Mouse (Mus musculus): ENCODE measurements around the gene Znhit1.

Znhit1 gene

DNA sequence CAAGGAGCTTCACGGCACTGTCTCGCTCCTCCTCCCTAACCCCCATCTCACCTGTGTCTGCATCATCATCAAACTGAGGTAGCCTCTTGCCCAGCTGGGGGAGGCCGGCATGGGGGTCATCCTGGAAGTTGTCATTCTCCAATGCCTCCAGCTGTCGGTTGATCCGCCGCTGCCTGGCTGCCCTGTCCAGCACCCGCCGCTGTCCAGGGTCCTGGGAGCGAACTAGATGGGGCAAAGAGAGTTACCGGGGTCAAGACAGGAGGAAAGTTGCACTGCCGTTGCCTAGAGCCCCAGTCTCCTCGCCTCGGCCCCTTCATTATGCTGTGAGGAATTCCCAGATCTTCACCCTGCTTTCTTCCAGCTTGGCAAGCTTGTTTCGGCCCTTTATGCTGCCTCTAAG lies 3.0 kb downstream of the Znhit1 start:
- DNase-seq: no peak

DNA sequence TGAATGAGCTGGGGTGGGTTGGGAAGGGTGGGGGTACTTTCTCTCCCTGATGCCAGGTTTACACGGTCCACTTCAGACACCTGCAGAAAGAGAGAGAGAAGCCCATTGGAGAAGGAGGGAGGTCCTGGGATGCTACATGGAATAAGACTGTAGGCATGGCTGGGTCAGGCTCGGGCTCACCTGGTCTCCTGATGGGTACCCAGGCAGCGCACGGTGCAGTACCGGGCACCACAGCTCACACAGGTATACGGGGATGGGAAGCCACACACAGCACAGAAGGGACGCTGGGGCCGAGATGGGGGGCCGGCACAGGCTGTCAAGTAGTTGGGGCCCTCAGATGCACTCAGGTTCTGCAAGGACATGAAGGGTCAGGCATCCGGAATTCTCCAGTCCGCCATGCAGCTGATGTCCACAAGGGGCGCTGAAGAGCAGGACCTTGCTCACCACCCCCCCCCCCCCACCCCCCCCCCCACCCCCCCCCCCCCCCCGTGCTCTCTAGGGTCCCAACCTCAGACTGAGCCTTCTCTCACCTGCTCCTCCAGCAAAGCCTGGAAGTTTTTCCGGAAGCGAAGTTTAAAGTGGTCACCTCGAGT lies 5.4 kb downstream of the Znhit1 start:
- peak; percentile 59 to 69 for DNase-seq

DNA sequence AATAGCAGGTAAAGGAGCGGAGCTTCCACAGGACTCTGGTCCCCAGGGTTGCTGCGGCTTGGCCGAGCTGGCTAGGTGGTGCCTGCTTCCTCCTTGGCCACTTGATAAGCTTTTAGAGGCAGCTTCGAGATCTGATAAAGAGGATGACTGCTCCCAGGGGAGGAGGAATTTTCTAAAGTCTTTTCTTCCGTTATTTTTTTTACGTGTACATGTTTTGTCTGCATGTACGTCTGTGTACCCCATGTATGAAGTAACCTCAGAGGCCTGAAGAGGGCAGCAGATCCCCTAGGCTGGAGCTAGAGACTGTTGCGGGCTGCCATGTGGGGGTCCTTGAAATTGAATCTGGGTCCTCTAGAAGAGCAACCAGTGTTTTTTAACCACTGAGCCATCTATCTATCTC lies 6.8 kb downstream of the Znhit1 start:
- no peak for DNase-seq

DNA sequence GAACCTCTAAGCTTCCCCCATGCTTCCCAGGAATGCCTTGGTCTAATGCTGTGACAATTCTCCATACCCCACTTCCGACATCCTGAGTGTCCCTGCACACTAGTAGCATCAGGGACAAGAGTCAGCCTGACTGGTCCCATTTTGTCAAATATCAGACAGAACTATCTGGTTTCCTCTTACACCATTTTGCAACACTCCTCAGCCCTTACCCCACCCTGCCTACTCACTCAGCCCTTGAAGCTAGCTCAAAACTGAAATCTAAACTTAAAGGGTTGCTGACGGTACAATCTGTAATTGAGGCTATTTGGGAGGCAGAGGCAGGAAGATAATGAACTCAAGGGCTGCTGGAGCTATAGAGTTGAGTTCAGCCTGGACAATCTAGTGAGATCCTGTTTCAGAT lies 8.1 kb downstream of the Znhit1 start:
- DNase-seq: no peak

DNA sequence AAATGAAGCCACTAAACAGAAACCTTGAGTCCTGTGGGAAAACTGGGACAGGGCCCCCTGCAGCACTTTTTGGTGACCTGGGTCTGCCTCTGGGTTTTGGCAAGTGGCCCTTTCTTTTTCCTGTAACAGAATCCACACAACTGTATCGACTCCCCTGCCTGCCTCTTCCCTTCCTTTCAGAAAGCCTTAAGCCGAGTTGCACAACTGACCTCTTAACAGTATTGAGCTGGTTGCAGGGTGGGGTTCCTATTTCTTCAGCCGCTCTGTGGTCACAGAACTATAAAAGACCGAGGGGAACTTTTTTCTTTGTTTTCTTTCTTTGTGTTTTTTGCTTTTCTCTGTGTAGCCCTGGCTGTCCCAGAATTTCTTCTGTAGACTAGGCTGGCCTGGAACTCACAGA lies 10.1 kb downstream of the Znhit1 start:
- no peak for DNase-seq

DNA sequence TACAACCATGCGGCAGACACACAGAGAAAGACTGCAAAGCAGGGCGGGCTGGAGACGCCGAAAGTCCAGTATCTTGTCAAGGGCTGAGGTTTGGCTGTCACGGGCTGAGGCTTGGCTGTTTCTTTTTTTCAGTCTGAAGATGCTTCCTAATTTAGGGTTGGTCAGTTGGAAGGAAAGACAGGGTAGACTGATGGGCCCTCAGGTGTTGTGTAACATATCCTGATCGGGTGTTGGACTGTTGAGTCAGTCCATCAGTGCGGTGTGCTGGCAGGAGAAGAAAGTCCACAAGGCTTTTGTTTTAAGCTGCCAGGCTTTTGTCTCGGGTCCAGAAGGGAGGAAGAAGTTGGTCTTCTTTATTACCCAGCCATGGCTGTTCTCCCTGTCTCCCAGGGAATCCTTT lies 14.2 kb downstream of the Znhit1 start:
- DNase-seq: no peak

DNA sequence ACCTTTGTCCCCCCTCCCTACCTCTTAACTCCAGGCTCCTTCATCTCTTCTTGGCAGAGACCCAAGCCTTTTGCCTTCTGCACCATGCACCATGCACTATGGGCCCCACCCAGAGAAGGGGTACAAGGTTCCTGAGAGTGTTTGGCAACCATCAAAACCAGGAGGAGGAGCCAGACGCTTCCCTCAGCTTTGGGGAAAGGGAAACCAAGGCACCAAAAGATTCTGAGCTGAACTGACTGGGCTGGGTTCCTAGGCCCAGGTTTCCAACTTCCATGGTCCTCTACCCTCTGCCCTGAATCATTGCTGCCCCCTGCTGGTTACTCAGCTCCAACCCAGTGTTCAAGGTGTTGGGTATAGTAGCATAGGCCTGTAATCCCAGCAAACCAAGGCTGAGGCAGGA lies 17.1 kb downstream of the Znhit1 start:
- DNase-seq: peak in 1 of 2 experiments; percentile 51

DNA sequence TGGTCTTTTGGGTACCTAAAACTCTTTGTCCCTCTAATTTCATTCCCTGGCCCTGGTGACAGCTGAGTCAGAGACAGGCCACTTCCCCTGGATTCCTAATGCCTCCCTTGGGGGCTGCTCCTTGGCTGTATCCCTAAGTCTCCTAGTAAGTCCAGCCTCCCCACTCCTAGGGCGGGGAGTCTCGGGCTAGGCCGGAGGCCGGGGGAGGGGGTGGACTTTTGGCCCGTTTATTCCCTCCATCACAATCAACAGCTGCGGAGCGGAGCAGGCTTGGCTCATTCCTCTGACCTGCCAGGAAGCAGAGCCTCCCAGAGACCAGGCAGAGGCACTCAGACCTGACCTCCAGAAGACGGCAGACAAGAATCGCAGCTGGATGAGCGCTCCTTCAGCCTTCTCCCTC lies 20.2 kb downstream of the Znhit1 start:
- DNase-seq: no peak

DNA sequence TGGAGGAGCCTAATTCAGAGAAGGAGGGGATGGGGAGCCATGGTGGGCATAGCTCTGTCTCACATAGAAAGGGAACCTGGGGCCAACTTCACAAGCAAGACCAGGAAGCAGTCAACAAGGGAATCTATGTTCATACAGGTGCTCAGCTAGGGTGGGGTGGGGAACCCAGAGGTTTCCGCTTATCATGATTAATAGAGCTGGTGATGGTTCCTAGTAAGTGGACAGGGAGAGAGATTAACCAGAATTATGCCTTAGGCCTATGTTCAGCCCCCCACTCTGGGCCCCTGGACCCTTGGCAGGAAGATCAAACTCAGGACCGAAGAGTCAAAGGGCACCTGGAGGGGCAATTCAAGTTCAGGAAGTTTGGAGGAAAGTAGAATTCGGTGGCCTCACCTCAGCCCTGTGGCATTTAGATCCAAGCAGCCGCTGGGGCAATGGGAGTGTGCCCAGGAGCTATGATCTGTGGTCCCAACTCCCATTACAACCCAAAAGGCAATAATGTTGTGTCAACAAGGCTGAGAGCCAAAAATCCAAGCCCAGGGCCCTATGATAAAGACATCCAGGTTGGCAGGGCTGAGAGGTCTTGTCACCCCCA lies 20.9 kb downstream of the Znhit1 start:
- DNase-seq: no peak

DNA sequence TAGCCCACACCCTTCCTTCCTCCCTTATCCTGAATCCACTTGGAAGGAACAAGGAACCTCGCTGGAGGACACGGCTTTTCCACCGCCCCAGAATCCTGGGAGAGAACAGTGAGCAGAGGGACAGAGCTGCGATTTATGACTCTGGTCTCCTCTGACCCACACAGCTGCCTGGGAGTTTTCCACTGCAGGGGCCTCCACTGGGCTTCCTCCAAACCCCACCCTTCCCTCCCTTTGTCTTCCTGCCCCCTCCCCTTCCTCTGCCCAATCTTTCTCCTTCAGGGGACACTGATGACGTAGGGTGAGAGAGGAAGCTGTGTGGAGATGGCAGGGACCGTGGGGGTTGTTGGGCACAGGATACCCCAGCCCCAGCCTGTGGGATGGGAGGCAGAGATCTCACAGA lies 21.5 kb downstream of the Znhit1 start, which contains the start of gene Cldn15:
Gene Cldn15 (plus strand): TSS at position 286 of the 400 bp plus-strand sequence.
- no peak for DNase-seq

DNA sequence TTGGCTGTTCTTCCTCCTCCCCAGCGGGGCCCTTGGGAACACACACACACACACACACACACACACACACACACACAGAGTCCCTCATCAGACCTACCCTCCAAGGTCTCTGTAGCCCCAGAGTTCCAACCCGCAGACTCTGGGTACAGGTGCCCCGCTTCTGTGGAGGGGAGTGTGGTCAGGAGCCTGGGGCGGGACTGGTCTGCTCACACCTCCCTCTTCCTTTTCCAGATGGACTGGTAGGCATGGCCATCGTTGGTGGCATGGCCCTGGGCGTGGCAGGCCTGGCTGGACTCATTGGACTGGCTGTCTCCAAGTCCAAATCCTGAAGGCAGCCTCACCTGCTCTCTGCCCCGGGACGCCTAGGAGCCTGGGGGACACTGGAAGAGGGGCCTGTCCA lies 22.1 kb downstream of the Znhit1 start:
- DNase-seq: no peak

DNA sequence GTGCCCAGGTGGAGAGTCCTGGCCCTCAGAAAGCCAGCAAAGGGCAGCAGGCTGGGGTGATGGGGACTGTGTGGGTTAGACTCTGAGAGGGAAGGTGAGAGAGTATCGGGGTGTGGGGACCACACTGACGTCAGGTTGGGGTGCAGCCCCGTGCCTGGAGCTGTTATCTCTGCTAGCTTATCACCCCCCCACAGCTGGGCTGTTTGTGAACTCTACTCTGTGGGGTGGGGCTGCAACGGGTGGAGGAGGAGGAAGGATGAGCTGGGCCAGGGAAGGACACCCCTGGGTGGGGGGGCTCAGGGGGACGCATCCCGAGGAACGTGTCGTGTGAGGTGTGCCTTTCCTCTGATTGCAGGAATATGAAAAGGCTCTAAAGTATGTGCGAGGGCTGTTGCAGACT lies 22.6 kb downstream of the Znhit1 start:
- no peak for DNase-seq

DNA sequence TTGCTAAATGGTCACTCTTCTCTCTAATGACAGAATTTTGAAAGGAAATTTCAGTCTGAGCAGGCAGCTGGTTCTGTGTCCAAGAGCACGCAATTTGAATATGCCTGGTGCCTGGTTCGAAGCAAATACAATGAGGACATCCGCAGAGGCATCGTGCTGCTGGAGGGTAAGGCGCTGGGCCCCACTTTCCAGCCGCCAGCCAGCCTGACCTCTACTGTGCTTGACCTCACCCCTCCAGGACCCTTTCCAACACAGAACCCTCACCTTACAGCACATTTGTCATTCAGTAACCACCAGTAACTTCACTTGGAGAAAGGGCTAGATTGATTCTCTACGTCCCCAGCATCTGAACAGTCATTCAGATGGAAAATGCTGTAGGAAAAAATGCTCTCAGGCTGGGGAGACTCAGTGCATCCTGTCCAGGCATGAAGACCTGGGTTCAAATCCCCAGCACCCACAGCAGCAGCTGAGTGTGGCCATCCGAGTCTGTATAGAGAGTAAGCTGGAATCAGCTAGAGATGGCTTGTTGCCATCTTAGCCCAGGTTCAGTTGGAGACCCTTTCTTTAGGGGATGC lies 24.8 kb downstream of the Znhit1 start:
- no peak for DNase-seq

DNA sequence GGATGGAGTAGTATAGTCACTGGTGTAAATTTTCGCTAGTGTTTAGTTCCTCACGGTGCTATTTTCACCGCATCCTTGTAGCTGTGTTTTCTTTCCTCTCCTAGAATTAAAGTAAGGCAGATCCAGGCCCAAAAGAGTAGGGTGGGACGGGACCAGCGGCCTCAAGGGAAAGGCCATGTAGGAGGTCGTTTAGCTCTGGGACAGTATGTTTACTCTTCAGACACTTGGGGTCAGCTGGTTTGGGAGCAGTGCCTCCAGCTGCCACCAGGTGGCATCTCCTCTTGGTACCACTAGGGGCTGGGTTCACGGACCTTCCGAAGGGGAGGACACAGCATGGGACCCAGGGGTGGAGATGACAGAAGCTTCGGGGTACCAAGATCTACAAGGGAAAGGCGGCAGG lies 25.3 kb downstream of the Znhit1 start:
- DNase-seq: peak; percentile 81 to 83

DNA sequence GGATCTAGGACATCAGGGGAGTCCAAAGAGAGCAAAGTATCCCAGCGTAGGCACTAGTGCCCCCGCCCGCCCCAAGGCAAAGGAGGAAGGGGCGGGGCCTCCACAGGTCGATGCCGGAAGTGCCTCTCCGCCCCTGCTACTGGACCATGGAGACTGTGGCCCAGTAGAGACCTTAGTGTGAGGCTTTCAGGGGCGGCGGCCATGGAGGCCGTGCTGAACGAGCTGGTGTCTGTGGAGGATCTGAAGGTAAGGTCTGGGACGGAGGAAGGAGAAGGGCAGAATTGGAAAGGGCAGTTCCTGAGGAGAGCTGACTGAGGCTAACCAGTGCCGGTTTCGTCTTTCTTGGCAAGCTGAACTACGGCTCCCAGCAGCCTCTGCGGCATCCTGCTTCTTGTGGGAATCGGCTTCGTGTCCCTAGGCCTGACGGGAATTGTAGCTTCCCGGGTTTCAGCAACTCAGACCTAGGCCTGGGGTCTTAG lies 25.8 kb downstream of the Znhit1 start:
- DNase-seq: peak; percentile 86 to 93

DNA sequence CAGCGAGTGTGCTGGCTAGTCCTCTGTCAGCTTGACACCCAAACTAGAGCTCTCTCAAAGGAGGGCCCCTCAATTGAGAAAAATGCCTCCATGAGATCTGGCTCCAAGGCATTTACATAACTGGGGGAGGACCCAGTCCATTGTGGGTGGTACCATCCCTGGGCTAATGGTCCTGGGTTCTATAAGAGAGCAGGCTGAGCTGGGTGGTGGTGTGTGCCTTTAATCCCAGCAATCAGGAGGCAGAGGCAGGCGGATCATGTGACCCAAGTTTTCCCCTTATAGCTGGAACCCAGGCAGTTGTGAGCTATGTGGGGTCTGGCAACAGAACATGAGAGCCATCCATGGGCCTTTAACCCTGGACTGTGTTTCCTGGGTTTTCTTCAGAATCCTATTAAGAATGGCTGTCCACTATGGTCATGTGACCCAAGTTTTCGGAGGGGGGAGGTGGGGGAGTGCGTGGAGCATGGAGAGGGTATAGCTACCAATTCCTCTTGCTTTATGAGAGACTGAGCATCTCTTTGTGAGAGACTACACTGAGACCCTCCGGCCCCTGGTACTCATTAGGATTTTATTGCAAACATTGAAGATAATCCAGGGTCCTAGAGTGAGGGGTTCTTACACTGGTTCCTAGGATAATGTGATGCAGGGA lies 26.4 kb downstream of the Znhit1 start:
- peak in 1 of 2 experiments; percentile 26 for DNase-seq

DNA sequence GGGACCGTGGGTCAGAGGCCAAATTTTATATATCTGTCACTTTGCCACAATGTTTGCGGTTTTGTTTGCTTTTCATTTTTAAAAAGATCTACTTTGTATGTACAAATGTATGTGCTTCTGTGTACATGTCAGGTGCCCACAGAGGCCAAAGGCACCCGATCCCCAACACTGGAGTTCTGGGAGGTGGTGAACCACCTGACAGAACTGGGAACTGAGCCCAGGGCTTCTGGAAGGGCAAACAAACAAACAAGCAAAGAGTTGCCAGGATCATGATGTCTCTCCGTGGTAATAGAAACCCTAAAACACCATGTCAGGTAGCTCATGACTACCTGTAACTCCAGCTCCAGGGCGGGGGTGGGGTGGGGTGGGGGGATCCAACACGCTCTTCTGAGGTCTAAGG lies 27.8 kb downstream of the Znhit1 start:
- DNase-seq: no peak

DNA sequence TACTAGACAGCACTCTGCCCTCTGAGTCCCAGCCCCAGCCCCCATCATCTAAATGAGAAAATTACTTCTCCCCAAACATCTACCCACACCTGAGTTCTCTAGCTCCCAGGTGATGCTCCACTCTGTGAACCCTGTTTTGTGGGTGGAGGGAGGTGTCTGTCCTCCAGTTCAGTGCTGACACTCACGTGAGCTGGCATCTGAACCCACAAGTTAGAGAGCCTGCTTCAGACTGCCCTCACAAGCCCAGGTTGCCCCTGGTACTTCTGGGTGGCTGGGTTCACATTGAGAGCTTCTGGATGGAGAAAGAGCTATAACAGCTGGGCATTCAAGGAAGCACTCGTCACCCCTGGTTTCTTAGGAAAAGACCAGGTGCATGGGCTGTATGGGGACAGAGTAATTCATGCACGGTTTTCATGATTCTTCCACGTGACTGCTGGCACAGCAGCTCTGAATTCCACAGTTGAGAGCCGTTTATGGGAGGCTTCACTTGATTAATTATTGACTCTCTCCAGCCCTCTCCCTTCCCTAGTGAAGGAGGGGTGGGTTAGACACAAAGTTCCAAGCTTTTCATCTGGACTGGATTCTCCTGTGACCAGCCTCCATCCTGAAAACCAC lies 28.7 kb downstream of the Znhit1 start:
- DNase-seq: no peak

DNA sequence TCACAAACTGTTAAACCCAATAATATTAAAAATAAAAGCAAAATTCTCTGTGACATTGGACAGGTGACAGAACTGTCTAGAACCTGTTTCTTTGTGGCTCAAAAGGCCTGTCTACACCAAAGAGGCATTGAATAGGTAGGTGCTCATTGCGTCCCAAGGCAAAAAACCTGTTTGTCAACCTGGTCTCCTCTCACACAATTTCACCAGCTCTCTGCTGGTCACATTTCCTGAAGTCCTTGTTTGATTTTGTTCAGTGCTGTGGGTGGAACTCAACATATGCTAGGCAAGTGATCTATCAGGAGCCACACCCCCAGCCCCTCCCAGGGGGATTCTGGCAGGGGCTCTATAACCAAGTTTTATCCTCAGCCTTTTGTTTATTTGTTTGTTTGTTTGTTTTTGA lies 30.6 kb downstream of the Znhit1 start:
- no peak for DNase-seq

DNA sequence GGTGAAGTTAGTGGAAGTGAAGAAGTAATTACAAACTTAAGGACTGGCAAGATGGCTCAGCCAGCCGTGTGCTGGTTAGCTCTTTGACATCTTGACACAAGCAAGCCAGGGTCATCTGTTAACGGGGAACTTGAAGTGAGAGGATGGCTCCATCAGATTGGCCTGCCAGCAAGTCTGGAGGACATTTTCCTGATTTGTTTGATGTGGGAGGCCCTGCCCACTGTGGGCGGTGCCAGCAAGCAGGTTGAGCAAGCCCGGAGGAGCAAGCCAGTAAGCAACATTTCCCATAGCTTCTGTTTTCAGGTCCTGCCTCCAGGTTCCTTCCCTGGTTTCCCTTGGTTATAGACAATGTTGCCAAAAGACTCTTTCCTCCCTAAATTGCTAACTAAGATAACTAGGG lies 32.2 kb downstream of the Znhit1 start:
- DNase-seq: no peak

DNA sequence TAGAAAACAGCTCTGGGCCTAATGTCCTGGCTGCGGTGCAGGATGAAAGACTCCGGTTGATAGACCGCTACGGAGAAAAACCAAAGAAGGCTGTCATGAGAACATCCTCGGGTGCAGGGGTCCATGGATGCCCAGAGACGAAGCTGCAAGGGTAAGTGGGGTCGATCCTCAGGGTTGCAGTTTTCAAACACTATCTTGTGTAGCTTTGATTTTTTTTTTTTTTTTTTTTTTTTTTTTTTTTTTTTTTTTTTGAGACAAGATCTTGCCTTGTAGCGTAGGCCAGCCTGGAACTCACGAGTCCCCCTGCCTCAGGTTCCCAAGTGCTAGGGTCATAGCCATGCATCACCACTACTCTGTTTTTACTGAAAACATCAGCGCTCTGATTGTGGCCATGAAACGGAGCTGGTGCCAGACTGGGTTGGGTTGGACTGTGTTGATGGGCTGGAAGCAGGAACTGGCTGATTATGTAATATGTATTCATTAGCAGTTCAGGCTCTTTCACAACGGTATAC lies 34.3 kb downstream of the Znhit1 start:
- peak; percentile 41 to 57 for DNase-seq

DNA sequence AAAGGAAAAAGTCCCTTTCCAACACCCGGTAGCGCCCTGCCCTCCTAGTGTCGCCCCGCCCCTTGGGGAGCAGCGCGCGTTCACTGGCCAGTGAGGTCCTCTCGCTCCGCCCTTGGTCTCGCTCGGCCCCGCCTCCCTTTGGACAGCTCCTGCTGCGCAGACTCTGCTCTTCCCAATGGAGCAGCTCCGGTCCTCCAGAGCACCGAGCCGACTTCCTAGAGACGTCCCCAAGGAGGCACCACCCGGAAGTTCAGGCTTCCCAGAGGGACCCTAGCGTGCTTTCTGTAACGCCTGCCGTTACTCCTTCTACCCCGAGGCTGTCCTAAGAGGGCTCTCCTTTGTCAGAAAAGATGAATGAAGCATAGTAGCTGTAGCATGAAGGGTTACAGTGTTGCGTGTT lies 34.8 kb downstream of the Znhit1 start, which contains the start of gene Fis1:
Gene Fis1 (plus strand): TSS at position 261 of the 400 bp plus-strand sequence.
- peak; percentile 94 to 96 for DNase-seq

DNA sequence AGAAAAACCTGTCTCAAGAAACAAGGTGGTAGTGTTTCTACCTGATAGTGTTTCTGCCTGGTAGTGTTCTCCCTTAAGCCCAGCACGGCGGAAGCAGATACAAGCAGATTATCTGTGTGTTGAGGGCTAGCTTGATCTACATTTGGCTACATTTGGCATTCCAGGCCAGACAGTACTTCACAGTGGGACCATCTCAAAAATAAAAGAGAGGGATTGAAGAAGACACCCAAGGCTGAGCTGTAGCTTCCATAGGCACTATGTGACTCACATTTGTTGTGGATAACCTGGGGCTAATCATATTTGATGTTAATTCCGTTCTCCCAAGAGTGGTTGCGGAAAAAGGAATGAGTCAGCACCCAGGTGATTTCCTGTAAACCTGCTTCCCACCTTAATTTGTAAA lies 35.7 kb downstream of the Znhit1 start:
- no peak for DNase-seq
